Mouse (Mus musculus) brain, embryonic 14.5 days (tissue): ENCODE data around the gene Smtnl1. TPM values are rescaled to one million over a fixed set of nuclear protein-coding genes. Genes with fewer than 3 reads are reported as not detected.
A peak's percentile ranks its signal among the peaks of the same experiment; 100 is the strongest.

ENCODE experiments used
- DNase-seq: peaks from one replicate; pipeline ENCODE4 v3.0.0-alpha.2; 2011; ENCODE audit warnings: low read depth
- CTCF ChIP-seq: fragments of 200-500 bp; IDR thresholded peaks from 2 replicates; pipeline ENCODE4 v1.5.1; 2012; ENCODE audit warnings: inconsistent platforms, mild to moderate bottlenecking, moderate library complexity, borderline replicate concordance; ENCODE audit not compliant: insufficient read depth, insufficient read length; ENCODE audit errors: extremely low read depth
- POLR2A ChIP-seq: fragments of 200-500 bp; IDR thresholded peaks from 2 replicates; pipeline ENCODE4 v1.6.1; 2012; ENCODE audit warnings: mild to moderate bottlenecking, inconsistent platforms, borderline replicate concordance; ENCODE audit not compliant: poor library complexity, insufficient read depth, insufficient read length, severe bottlenecking; ENCODE audit errors: extremely low read depth
- polyA plus RNA-seq: library from polyadenylated mRNA; depleted of rRNA; stranded (reverse); fragments of >200 nt; gene quantifications from 2 replicates; pipeline ENCODE4 v1.2.3, GENCODE M21; 2012; rRNA removed

The Smtnl1 gene
- not detected in 2 replicates for polyA plus RNA-seq

DNA sequence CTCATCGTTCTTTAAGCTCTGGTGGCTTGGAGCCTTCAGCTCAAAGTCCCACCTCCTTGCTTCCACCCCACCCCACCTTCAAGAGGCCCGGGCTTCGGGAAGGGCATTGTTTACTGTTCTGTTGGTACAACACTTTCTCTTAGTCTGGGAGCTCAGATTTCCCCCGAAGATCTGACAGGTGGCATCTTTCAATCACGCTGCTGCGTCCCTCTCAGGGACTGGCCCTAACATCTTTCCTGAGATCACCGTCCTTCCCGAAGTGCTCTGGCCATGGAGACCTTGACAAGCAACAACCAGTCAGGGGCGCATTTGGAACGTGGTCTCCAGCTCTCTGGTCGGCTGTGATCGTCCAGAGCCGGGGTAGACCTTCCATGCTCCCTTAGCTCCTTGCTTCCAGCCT is at the start of gene Smtnl1:
Gene Smtnl1 (minus strand): TSS at position 101 of the 400 bp plus-strand sequence.
- TF ChIP-seq CTCF (no peak), POLR2A (no peak)
- no peak for DNase-seq

DNA sequence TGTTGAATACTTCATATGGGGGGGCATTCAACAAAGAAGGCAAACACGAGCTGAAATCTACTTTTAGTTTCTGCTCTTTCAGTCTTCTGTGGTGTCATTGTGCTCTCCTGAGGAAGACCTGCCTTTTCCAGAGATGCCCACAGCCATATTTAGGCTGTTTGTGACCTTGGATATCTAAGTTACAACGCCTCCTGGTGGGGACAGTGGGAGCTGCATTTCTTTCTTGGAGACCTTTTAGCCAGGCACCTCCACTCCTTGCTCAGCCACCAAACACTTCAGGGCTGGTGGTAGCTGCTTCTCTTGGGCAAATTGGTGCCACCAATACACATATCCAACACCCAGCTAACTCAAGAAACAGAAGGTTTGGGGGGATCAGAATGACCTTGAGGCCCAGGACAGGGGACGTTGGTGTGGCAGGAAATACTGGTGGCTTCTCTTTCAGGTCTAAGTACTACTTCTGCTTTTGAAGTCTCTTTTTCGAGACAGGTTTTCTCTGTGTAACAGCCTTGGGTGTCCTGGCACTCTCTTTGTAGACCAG is 48.2 kb upstream of the Smtnl1 start:
- TF ChIP-seq CTCF (peak; percentile 27; the same call in 1 of the 2 replicates), POLR2A (no peak)
- DNase-seq, result no peak

DNA sequence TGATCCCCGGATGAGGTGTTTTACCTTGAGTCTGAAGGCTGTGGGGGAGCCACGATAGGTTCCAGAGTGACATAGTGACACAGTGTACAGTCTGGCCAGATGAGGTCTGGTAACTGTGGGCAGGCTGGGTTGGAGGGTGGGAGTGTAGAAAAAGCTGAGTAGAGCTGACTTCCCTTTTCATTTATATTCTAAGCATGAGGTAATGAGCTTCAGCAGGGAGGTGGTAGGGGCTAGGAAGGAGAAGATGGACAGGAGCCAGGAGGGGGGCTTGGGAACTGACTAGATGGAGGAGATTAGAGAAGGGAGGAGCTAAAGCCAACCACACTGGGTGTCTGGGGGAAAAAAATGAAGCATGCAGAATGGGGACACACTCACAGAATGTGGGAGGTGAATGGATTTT is 46.5 kb upstream of the Smtnl1 start:
- TF ChIP-seq CTCF, result no peak
- TF ChIP-seq POLR2A, result no peak
- peak; percentile 81 for DNase-seq

- peak; percentile 70 for DNase-seq
- TF ChIP-seq POLR2A (no peak), CTCF (peak; percentile 80)
Observed at GRCm38 (mm10) chr2:84868521-84868943, 46.1 kb upstream of the Smtnl1 start.

- DNase-seq, result peak; percentile 85
- TF ChIP-seq POLR2A (no peak), CTCF (peak; percentile 77)
Observed at GRCm38 (mm10) chr2:84865616-84866571, 43.4 kb upstream of the Smtnl1 start.

GRCm38 (mm10) chr2:84862231-84862630 is 39.8 kb upstream of the Smtnl1 start:
- no peak for DNase-seq
- TF ChIP-seq CTCF, result no peak
- no peak for TF ChIP-seq POLR2A

DNA sequence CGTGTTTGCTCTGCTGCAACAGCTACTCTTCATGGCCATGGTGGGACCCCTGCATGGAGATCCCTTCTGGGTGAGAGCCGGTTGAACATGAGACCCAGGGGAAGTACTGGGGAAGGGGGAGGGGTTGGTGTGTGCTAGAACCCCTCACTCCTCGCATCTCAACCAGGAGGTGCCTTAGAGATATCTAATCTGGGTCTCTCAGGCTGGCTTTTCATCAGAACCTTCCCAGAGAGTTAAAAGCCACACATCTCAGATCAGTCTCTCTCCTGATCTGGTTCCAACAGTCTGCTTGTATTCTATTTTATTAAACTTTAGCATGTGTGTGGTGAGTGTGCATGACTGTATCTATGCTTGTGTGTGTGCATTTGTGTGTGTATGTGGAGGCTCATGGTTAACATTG is 39.0 kb upstream of the Smtnl1 start:
- no peak for TF ChIP-seq CTCF
- no peak for TF ChIP-seq POLR2A
- no peak for DNase-seq

GRCm38 (mm10) chr2:84859991-84860780 is 37.7 kb upstream of the Smtnl1 start:
- DNase-seq, result no peak
- TF ChIP-seq CTCF (no peak), POLR2A (no peak)

DNA sequence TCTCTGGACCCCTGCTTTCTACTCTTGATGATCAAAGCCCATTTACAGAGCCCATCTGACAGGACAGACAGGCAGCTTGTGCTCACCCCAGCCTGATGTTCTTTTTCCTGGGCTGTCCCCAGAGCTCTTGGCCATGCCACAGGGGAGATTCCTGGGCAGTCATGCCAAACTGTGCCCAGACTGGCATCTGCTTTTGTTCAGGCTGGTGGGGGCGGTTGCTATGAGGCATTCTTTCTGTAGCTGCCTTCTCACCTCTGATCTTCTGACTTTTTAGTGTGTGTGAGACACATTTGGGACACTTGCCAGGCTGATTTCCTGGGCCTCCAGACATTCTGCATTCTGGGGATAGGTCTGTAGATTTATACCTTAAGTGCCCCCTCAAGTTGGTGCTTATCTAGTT is 36.1 kb upstream of the Smtnl1 start:
- TF ChIP-seq POLR2A (no peak), CTCF (no peak)

DNA sequence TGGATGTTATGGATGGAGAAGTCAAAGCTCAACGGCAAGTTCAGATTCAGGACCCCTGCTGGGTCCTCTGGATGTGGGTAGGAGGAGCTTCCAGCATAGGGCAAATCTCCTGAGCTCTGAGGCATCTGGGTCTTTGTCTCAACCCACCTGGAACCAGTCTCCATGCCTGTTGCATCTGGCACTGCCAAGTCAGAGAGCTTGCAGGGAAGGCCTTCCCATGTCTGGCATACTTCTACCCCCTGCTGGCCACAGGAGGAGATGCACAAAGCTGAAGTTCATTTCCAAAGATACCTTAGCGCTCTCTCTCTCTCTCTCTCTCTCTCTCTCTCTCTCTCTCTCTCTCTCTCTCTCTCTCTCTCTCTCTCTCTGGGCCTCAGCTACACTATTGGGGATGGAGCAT is 33.3 kb upstream of the Smtnl1 start:
- DNase-seq, result peak; percentile 79
- peak; percentile 75 for TF ChIP-seq CTCF
- TF ChIP-seq POLR2A, result no peak

More for the DNA sequence above, 36.1 kb upstream of the Smtnl1 start:
- DNase-seq, result no peak
